Mouse (Mus musculus): Measurements from ENCODE around the gene Car3.

GRCm38 (mm10) chr3:14911992-14912582, 48.8 kb downstream of the Car3 start:
- TF ChIP-seq CTCF (IDR thresholded peaks at IDR 0.05; ENCODE audit: extremely low read depth, insufficient read depth, low read length) (no peak), POLR2A (IDR thresholded peaks at IDR 0.05; ENCODE audit: extremely low read depth, insufficient read depth, low read length) (no peak)

Measured in cortical plate, adult 2 months (tissue).